Mouse (Mus musculus): ENCODE data around the gene Matn4.

Matn4 gene

GRCm38 (mm10) chr2:164405519-164405918 is 559 bp upstream of the Matn4 start:
- DNase-seq, result no peak

GRCm38 (mm10) chr2:164404082-164404990 is 624 bp downstream of the Matn4 start:
- DNase-seq, result peak; percentile 68

- DNase-seq, result no peak
Measured at GRCm38 (mm10) chr2:164403396-164404081, 1.4 kb downstream of the Matn4 start.

GRCm38 (mm10) chr2:164402906-164403305 is 2.1 kb downstream of the Matn4 start, which contains the start of gene Rbpjl:
TSS of gene Rbpjl (plus strand) at chr2:164403141.
- DNase-seq, result peak; percentile 83

- DNase-seq, result no peak
Measured at GRCm38 (mm10) chr2:164396911-164397310, 8.0 kb downstream of the Matn4 start.

- no peak for DNase-seq
Measured at GRCm38 (mm10) chr2:164396076-164396475, 8.9 kb downstream of the Matn4 start.

GRCm38 (mm10) chr2:164393126-164393525 is 11.8 kb downstream of the Matn4 start:
- no peak for DNase-seq

GRCm38 (mm10) chr2:164389499-164389898 is 15.5 kb downstream of the Matn4 start:
- peak; percentile 85 for DNase-seq

GRCm38 (mm10) chr2:164389020-164389419 is 15.9 kb downstream of the Matn4 start, which contains the start of gene Slpi:
TSS of gene Slpi (minus strand) at chr2:164389095.
- no peak for DNase-seq

GRCm38 (mm10) chr2:164386953-164387352 is 18.0 kb downstream of the Matn4 start:
- DNase-seq, result peak; percentile 38

- DNase-seq, result no peak
Measured at GRCm38 (mm10) chr2:164385927-164386763, 18.8 kb downstream of the Matn4 start.

- no peak for DNase-seq
Measured at GRCm38 (mm10) chr2:164383656-164384399, 21.1 kb downstream of the Matn4 start.

- DNase-seq, result no peak
Measured at GRCm38 (mm10) chr2:164382971-164383370, 22.0 kb downstream of the Matn4 start.

GRCm38 (mm10) chr2:164381726-164382125 is 23.2 kb downstream of the Matn4 start:
- DNase-seq, result no peak

- no peak for DNase-seq
Measured at GRCm38 (mm10) chr2:164377478-164378426, 27.2 kb downstream of the Matn4 start.

GRCm38 (mm10) chr2:164373187-164373586 is 31.8 kb downstream of the Matn4 start:
- DNase-seq, result no peak

- no peak for DNase-seq
Measured at GRCm38 (mm10) chr2:164372408-164373053, 32.4 kb downstream of the Matn4 start.

GRCm38 (mm10) chr2:164371371-164371770 is 33.6 kb downstream of the Matn4 start:
- DNase-seq, result no peak

GRCm38 (mm10) chr2:164368620-164369105 is 36.3 kb downstream of the Matn4 start:
- DNase-seq, result no peak

GRCm38 (mm10) chr2:164366947-164367346 is 38.0 kb downstream of the Matn4 start:
- no peak for DNase-seq
